Mouse (Mus musculus) gastrocnemius, adult 2 months (tissue): ENCODE measurements around the gene 1700016H13Rik. TPM values are rescaled to one million over a fixed set of nuclear protein-coding genes. Genes with fewer than 3 reads are reported as not detected.

Experiments
- DNase-seq: peaks from one replicate; pipeline ENCODE4 v3.0.0; 2022
- H3K27ac ChIP-seq: fragments of 200-600 bp; 2 replicates; pipeline ENCODE4 v1.8.1; 2022; ENCODE audit warnings: mild to moderate bottlenecking
- H3K4me3 ChIP-seq: fragments of 200-600 bp; 2 replicates; pipeline ENCODE4 v1.8.1; 2022; ENCODE audit warnings: mild to moderate bottlenecking, moderate library complexity
- CTCF ChIP-seq: fragments of 200-600 bp; IDR thresholded peaks from 2 replicates; pipeline ENCODE4 v1.8.1; 2022; ENCODE audit warnings: antibody characterized with exemption, mild to moderate bottlenecking, moderate library complexity
- intact Hi-C: fragments of 180-260 bp; cut with DNase I; formaldehyde crosslinking; loops from one replicate; pipeline ENCODE4 v1.15.1; 2025
- long read RNA-seq, 2 experiments: library from polyadenylated mRNA; stranded (forward); transcript quantifications; one replicate each; pipeline ENCODE4 v2.0.0; 2021
- total RNA-seq, 2 experiments: library from RNA; stranded (reverse); gene quantifications; 2 replicates each; pipeline ENCODE4 v1.2.3; 2021

The 1700016H13Rik gene
- under 1 TPM; 0.50 to 0.94 TPM for total RNA-seq
- long read RNA-seq, experiment 1, partial matches to known transcripts, result 0 of 1 reads
- long read RNA-seq, experiment 1, other reads (novel, unspliced or antisense), result 1 of 1 reads
- long read RNA-seq, experiment 2, partial matches to known transcripts, result 0 of 1 reads
- long read RNA-seq, experiment 2, other reads (novel, unspliced or antisense), result 1 of 1 reads

DNA sequence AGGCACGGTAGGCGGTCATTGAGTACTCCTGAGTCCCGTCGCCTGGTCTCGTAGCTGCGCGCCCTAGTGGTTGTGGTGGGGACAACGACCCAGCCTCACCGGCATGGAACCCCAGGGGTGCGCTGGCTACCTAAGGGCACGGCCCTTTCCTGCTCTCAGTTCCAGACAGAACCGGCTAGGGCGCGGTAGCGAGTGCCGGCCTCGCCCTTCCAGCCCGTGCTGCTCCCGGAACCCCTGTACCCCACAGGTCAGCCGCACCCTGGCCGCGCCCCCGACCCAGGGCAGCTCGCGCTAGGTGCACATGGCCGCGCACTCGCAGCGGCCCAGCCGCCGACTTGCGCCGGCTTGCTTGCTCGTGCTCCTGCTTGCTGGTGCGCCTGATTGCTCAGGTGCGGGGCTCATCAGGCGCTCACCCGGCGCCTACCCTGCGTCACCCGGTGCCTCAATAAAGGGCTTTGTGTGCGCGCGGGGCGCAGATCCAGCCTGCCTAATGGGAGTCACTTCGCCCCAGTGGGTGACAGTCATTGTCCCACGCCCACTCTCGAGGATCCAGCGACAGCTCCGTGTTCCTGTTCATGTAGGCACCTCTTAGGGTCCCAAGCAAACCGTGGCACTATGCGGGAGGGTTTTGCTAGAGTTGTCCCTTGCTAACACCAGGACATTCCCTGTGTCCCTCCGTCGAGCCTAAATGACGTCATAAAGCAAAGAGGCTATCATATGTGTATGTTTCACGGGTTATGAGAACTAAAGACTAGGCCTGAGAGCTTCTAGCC, at the start of gene 1700016H13Rik:
1700016H13Rik (minus strand) TSS at position 665 of the 773 bp plus-strand sequence.
- Histone ChIP-seq H3K4me3 (peak within 1 kb of the TSS; percentile 85), H3K27ac (peak within 1 kb of the TSS; percentile 67)
- peak; percentile 63 for TF ChIP-seq CTCF
- peak; percentile 83 for DNase-seq
- intact Hi-C loops, result loop anchor here (5.0 to 10.0 kb wide), 2 partner anchors 43 to 61 kb away; no protein-coding TSS in a partner anchor

GRCm38 (mm10) chr5:103705331-103705730, 49.5 kb upstream of the 1700016H13Rik start:
- intact Hi-C loops, result no loop called here
- TF ChIP-seq CTCF, result no peak
- no peak overlapping the region for H3K4me3 ChIP-seq
- H3K27ac ChIP-seq, result peak overlapping the region; percentile 75; the same call in 1 of the 2 replicates
- no peak for DNase-seq

DNA sequence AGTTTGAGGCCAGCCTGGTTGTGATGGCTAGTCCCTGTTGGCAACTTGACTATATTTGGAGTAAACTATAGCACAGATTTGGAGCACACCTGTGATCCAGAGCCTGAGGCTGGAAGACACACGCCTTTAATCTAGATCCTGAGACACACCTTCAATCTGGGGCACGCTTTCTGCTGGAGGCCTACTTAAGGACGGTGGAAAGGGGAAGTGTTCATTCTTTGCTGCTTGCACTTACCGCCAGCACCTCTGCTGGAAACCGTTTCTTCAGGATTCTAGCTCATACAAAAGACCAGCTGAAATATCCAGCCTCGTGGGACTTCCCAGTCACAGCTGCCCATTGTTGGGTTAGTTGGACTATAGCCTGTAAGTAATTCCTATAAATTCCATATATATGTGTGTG, 46.7 kb upstream of the 1700016H13Rik start:
- no peak for TF ChIP-seq CTCF
- H3K4me3 ChIP-seq, result no peak overlapping the region
- no peak for DNase-seq
- intact Hi-C loops, result loop anchor here (5.0 kb wide), 1 partner anchor 35 kb away; no protein-coding TSS in a partner anchor
- peak overlapping the region; percentile 75 for H3K27ac ChIP-seq

GRCm38 (mm10) chr5:103701466-103701865, 45.7 kb upstream of the 1700016H13Rik start:
- no peak for DNase-seq
- peak; percentile 50 for TF ChIP-seq CTCF
- no peak overlapping the region for H3K4me3 ChIP-seq
- peak overlapping the region; percentile 38; the same call in 1 of the 2 replicates for H3K27ac ChIP-seq
- intact Hi-C loops, result loop anchor here (5.0 kb wide), 1 partner anchor 36 kb away; no protein-coding TSS in a partner anchor

GRCm38 (mm10) chr5:103700661-103701060, 44.9 kb upstream of the 1700016H13Rik start:
- intact Hi-C loops, result loop anchor here (5.0 kb wide), 1 partner anchor 37 kb away; no protein-coding TSS in a partner anchor

DNA sequence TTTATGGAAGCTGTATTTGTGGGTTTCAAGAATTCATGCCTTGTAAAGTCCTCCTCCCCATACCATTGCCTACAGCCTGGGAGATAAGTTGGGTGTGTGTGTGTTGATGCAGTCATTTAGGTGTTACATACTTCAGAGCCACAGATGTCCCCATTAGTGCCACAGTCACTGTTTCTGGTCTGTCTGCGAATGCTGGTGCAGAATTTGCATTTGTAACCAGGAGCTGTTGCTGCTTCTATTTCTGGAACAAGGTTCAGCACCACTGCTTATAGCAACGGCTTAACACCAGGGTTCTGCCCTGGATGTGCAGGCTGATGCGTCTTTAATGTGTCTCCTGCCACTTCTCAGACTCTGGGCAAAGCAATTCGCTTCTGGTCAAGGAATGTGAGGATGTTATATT, 43.7 kb upstream of the 1700016H13Rik start:
- no peak overlapping the region for H3K4me3 ChIP-seq
- TF ChIP-seq CTCF, result no peak
- DNase-seq, result no peak
- intact Hi-C loops, result no loop called here
- H3K27ac ChIP-seq, result peak overlapping the region; percentile 79

More at GRCm38 (mm10) chr5:103700661-103701060, 44.9 kb upstream of the 1700016H13Rik start:
- peak overlapping the region; percentile 79; the same call in 1 of the 2 replicates for H3K27ac ChIP-seq
- DNase-seq, result no peak
- no peak overlapping the region for H3K4me3 ChIP-seq
- no peak for TF ChIP-seq CTCF

- Histone ChIP-seq H3K4me3 (no peak overlapping the region), H3K27ac (peak overlapping the region; percentile 79)
- no peak for TF ChIP-seq CTCF
- no peak for DNase-seq
- intact Hi-C loops, result no loop called here
Observed at GRCm38 (mm10) chr5:103698577-103698976, 42.8 kb upstream of the 1700016H13Rik start.

- peak overlapping the region; percentile 79 for H3K27ac ChIP-seq
- TF ChIP-seq CTCF, result no peak
- intact Hi-C loops, result no loop called here
- DNase-seq, result no peak
- peak overlapping the region; percentile 28; the same call in 1 of the 2 replicates for H3K4me3 ChIP-seq
Observed at GRCm38 (mm10) chr5:103697875-103698491, 42.2 kb upstream of the 1700016H13Rik start.

DNA sequence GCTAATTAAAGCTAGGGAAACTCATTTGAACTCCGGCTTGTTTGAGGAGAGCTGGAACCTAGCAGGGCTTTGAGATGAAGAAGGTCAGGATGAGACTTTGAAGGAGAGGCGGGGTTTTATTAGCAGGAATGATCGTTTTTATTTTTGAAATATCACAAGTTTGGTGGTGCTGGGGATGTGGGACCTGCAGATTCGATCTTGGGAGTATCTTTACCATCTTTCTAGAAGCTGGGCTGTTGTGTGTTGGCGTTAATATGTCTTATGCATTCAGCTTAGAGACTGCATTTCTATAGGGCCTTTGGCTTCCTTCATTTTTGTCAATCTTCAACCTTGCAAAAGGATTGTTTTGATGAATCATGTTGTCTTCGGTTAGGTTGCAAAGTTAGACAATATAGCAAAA, 38.3 kb upstream of the 1700016H13Rik start:
- peak; percentile 7 for DNase-seq
- Histone ChIP-seq H3K27ac (peak overlapping the region; percentile 99), H3K4me3 (peak overlapping the region; percentile 98)
- no peak for TF ChIP-seq CTCF
- intact Hi-C loops, result loop anchor here (5.0 kb wide), 1 partner anchor 233 kb away; no protein-coding TSS in a partner anchor

DNA sequence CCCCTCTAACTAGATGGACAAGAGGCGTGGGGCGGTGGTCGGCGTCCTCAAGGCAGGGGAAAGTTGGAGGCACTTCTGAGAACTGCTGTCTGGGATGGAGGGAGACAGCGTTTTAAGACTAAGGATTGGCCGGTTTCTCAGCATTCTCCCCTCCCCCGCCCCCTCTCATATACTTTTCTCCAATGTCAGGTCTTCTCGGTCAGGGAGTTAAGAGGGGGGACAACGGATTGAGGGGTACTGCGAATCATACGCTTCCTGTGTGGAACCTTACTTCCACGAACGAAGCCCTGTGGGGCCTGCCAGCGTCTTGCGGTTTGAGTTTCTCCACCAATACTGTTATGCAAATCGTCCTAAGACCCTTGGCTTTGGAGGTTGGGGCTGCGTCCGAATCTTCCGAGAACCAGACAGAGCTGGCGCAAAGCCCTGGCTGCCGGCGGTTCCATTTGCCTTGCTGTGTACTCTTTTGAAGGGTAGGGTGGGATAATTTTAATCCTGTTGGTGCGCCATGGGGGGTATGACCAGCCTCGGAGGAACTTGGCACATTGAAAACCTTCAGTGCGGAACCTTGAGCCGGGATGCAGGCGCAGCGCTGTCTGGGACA, 37.3 kb upstream of the 1700016H13Rik start:
- H3K27ac ChIP-seq, result peak overlapping the region; percentile 99
- peak; percentile 63 for DNase-seq
- intact Hi-C loops, result loop anchor here (2.0 to 5.0 kb wide), 2 partner anchors 60 to 234 kb away; no protein-coding TSS in a partner anchor
- peak overlapping the region; percentile 98 for H3K4me3 ChIP-seq
- TF ChIP-seq CTCF, result no peak

- peak overlapping the region; percentile 99 for H3K27ac ChIP-seq
- intact Hi-C loops, result loop anchor here (2.0 to 5.0 kb wide), 2 partner anchors 60 to 235 kb away; no protein-coding TSS in a partner anchor
- TF ChIP-seq CTCF, result no peak
Observed at GRCm38 (mm10) chr5:103692531-103693040, 36.8 kb upstream of the 1700016H13Rik start.

More at GRCm38 (mm10) chr5:103692531-103693040, 36.8 kb upstream of the 1700016H13Rik start:
- peak; percentile 76 for DNase-seq
- peak overlapping the region; percentile 98 for H3K4me3 ChIP-seq
